Mouse (Mus musculus) inflammation-experienced regulatory T-cells, adult 6 months (primary cell): ENCODE results near the gene Meaf6. TPM values are rescaled to one million over a fixed set of nuclear protein-coding genes. Genes with fewer than 3 reads are reported as not detected.

ENCODE experiments used
- ATAC-seq: one replicate; pipeline ENCODE4 v1.8.0; 2017
- polyA plus RNA-seq, 3 experiments: library from polyadenylated mRNA; unstranded; fragments of 100-300 nt; shearing (Covaris generic); gene quantifications; one replicate each; pipeline ENCODE4 v1.2.1; 2017

Gene Meaf6
- polyA plus RNA-seq, result 10 to 100 TPM; 60.4 to 68.9 (median 64.1) TPM

GRCm38 (mm10) chr4:125084403-125085345 lies at the start of gene Meaf6:
Gene Meaf6 (plus strand): TSS chr4:125085134.
- peak; percentile 82 for ATAC-seq

- no peak for ATAC-seq
These were observed 40.5 kb upstream of the Meaf6 start for GRCm38 (mm10) chr4:125044454-125044853.

- no peak for ATAC-seq
These were observed 29.5 kb upstream of the Meaf6 start for GRCm38 (mm10) chr4:125055385-125055784.

GRCm38 (mm10) chr4:125056476-125056875 lies 28.5 kb upstream of the Meaf6 start:
- ATAC-seq, result no peak

- ATAC-seq, result no peak
These were observed 27.7 kb upstream of the Meaf6 start for GRCm38 (mm10) chr4:125057273-125057672.

GRCm38 (mm10) chr4:125058033-125058432 lies 26.9 kb upstream of the Meaf6 start:
- no peak for ATAC-seq

GRCm38 (mm10) chr4:125059025-125059424 lies 25.9 kb upstream of the Meaf6 start:
- ATAC-seq, result no peak

GRCm38 (mm10) chr4:125063829-125064228 lies 21.1 kb upstream of the Meaf6 start:
- ATAC-seq, result no peak

GRCm38 (mm10) chr4:125065517-125066307 lies 19.2 kb upstream of the Meaf6 start, which contains the start of gene Dnali1:
Gene Dnali1 (minus strand): TSS chr4:125065703.
- peak; percentile 35 for ATAC-seq

GRCm38 (mm10) chr4:125066490-125067370 lies 18.2 kb upstream of the Meaf6 start, which contains the start of gene Snip1:
Gene Snip1 (plus strand): TSS chr4:125066672.
- ATAC-seq, result peak; percentile 92

- no peak for ATAC-seq
These were observed 7.2 kb upstream of the Meaf6 start for GRCm38 (mm10) chr4:125077700-125078099.

GRCm38 (mm10) chr4:125078698-125079097 lies 6.2 kb upstream of the Meaf6 start:
- no peak for ATAC-seq

GRCm38 (mm10) chr4:125085346-125085841 lies 460 bp downstream of the Meaf6 start:
- ATAC-seq, result peak; percentile 58

GRCm38 (mm10) chr4:125093031-125093430 lies 8.1 kb downstream of the Meaf6 start:
- ATAC-seq, result no peak

- ATAC-seq, result no peak
These were observed 11.1 kb downstream of the Meaf6 start for GRCm38 (mm10) chr4:125096066-125096465.

GRCm38 (mm10) chr4:125097412-125097811 lies 12.5 kb downstream of the Meaf6 start:
- no peak for ATAC-seq

GRCm38 (mm10) chr4:125099458-125099857 lies 14.5 kb downstream of the Meaf6 start:
- peak; percentile 82 for ATAC-seq

- no peak for ATAC-seq
These were observed 16.4 kb downstream of the Meaf6 start for GRCm38 (mm10) chr4:125101334-125101733.

- no peak for ATAC-seq
These were observed 20.4 kb downstream of the Meaf6 start for GRCm38 (mm10) chr4:125105354-125105753.

GRCm38 (mm10) chr4:125114638-125115037 lies 29.7 kb downstream of the Meaf6 start:
- ATAC-seq, result peak; percentile 69

- no peak for ATAC-seq
These were observed 30.1 kb downstream of the Meaf6 start for GRCm38 (mm10) chr4:125115081-125115480.

GRCm38 (mm10) chr4:125115710-125116089 lies 30.8 kb downstream of the Meaf6 start:
- no peak for ATAC-seq
